Comparison of ENCODE assay signal across 7 mouse cellular contexts in genomic region chr1:161034435-161035280, GRCm38 (mm10). TPM values are rescaled to one million over a fixed set of nuclear protein-coding genes. Genes with fewer than 3 reads are reported as not detected.
DNase-seq lines count a peak whose midpoint lies in the region; ATAC-seq and TF ChIP-seq lines count a peak whose summit lies in the region.

TSS of gene Zbtb37 (minus strand) at chr1:161034849.

- peak within 1 kb of the TSS; percentile 66 for H3K4me2 ChIP-seq in intestine, postnatal 0 days (replicated peaks; ENCODE audit: low read depth)
- H3K4me2 ChIP-seq in midbrain, embryonic 12.5 days (replicated peaks): peak within 1 kb of the TSS; percentile 90

- peak within 1 kb of the TSS; percentile 76 for H3K9ac ChIP-seq in intestine, postnatal 0 days (ENCODE audit: low read depth, low read length)
- H3K9ac ChIP-seq in midbrain, embryonic 12.5 days (replicated peaks): peak within 1 kb of the TSS; percentile 96

- ATAC-seq in intestine, postnatal 0 days: peak; percentile 88
- ATAC-seq in midbrain, embryonic 12.5 days (ENCODE audit: low FRiP score, low read depth): peak; percentile 91

- peak; percentile 98 for DNase-seq in adrenal gland, adult 8-10 months
- DNase-seq in embryo, embryonic 9.5 days (ENCODE audit: extremely low spot score): peak; percentile 100
- DNase-seq in gastrocnemius, postnatal 4 days (ENCODE audit: low spot score in 2 of 2): peak; percentile 95 to 98
- DNase-seq in left cerebral cortex, postnatal 4 days: peak; percentile 100

- intact Hi-C loops in left cerebral cortex, postnatal 4 days (cut with DNase I): no loop called here

- TF ChIP-seq CTCF in intestine, postnatal 0 days (IDR thresholded peaks at IDR 0.05; ENCODE audit: low read depth): no peak
- TF ChIP-seq CTCF in small intestine, adult 2 months (IDR thresholded peaks at IDR 0.05; ENCODE audit: extremely low read depth, insufficient read length, insufficient replicate concordance, low read depth, low read length): peak; percentile 8; the same call in 1 of the 2 replicates

- WGBS in intestine, postnatal 0 days: under 1% methylated on average over 71 of the region's 76 CpGs
- WGBS in midbrain, embryonic 12.5 days: under 1% methylated on average over 62 of the region's 76 CpGs
- 1% methylated on average over 71 of the region's 76 CpGs for WGBS in small intestine, adult 2 months

- H3K27me3 ChIP-seq in intestine, postnatal 0 days (replicated peaks; ENCODE audit: control insufficient read depth, insufficient read depth, low read length): no peaks in the 10 kb centered on the region
- no peaks in the 10 kb centered on the region for H3K27me3 ChIP-seq in midbrain, embryonic 12.5 days
- no peaks in the 10 kb centered on the region for H3K27me3 ChIP-seq in small intestine, adult 2 months (ENCODE audit: control insufficient read depth, insufficient read depth, low read length)

- H3K4me1 ChIP-seq in intestine, postnatal 0 days (replicated peaks; ENCODE audit: control insufficient read depth, insufficient read depth, low read length): no peaks in the 10 kb centered on the region
- peaks cover 33% of the 10 kb centered on the region for H3K4me1 ChIP-seq in midbrain, embryonic 12.5 days
- peaks cover 6% of the 10 kb centered on the region; the same call in 1 of the 2 replicates for H3K4me1 ChIP-seq in small intestine, adult 2 months (ENCODE audit: control insufficient read depth, insufficient read depth, insufficient read length, low read length)

- H3K36me3 ChIP-seq in intestine, postnatal 0 days (ENCODE audit: control insufficient read depth, insufficient read depth): peaks cover 25% of the 10 kb centered on the region
- H3K36me3 ChIP-seq in midbrain, embryonic 12.5 days: peaks cover 61% of the 10 kb centered on the region
- peaks cover 30% of the 10 kb centered on the region for H3K36me3 ChIP-seq in small intestine, adult 2 months (ENCODE audit: control insufficient read depth, insufficient read depth, low read length)

- H3K27ac ChIP-seq in intestine, postnatal 0 days (ENCODE audit: low read depth, low read length): peak within 1 kb of the TSS; percentile 97
- H3K27ac ChIP-seq in midbrain, embryonic 12.5 days (replicated peaks): peak within 1 kb of the TSS; percentile 90
- H3K27ac ChIP-seq in small intestine, adult 2 months (ENCODE audit: insufficient read depth, low read depth, low read length): peak within 1 kb of the TSS; percentile 85

- no peaks in the 10 kb centered on the region for H3K9me3 ChIP-seq in intestine, postnatal 0 days (ENCODE audit: control insufficient read depth)
- no peaks in the 10 kb centered on the region for H3K9me3 ChIP-seq in midbrain, embryonic 12.5 days

- TF ChIP-seq POLR2A in small intestine, adult 2 months (IDR thresholded peaks at IDR 0.05; ENCODE audit: low read depth, low read length): peak; percentile 100

- H3K4me3 ChIP-seq in intestine, postnatal 0 days (ENCODE audit: low read depth, low read length): peak within 1 kb of the TSS; percentile 90
- peak within 1 kb of the TSS; percentile 88 for H3K4me3 ChIP-seq in midbrain, embryonic 12.5 days
- peak within 1 kb of the TSS; percentile 93 for H3K4me3 ChIP-seq in small intestine, adult 2 months (ENCODE audit: low read depth, low read length)

RNA-seq across cellular contexts. Expression of gene Zbtb37, which starts in this region (rescaled TPM):
- 10 to 100 TPM; 13.1 to 27.1 (median 19.0) TPM for total RNA-seq in adrenal gland, adult 8-10 months (2022)
- 10 to 100 TPM; 14.2 to 15.6 TPM for total RNA-seq in gastrocnemius, postnatal 4 days (2021)
- 2.0 and 4.0 TPM in 2 replicates for polyA plus RNA-seq in intestine, postnatal 0 days (2015; fragmentation: Nextera tagmentation; extraction: Ambion mirVana)
- total RNA-seq in left cerebral cortex, postnatal 4 days (2021): 10 to 100 TPM; 39.2 to 46.5 TPM
- polyA plus RNA-seq in midbrain, embryonic 12.5 days (2016; fragmentation: Nextera tagmentation; extraction: Ambion mirVana): 11.3 and 12.4 TPM in 2 replicates
- 0.13 and 0.32 TPM in 2 replicates for polyA plus RNA-seq in small intestine, adult 2 months (2012; rRNA removed)

Comparison
In these comparisons a context has a peak if more than half of its experiments do, and no peak if none do; other contexts are left out.
1. Peak in every context shown above with its lines: DNase-seq, ATAC-seq, H3K4me3 ChIP-seq and H3K27ac ChIP-seq.